Mouse (Mus musculus) embryonic stem cell, embryonic (primary cell): ENCODE data around the gene Shank2.

Source experiments
- CTCF ChIA-PET, 4 experiments: fragments of 300-600 bp in 2 of 4; fragments of 350-600 bp in 2 of 4; sonication (Branson Sonifier 250); formaldehyde crosslinking; loops; one replicate each; lab custom pipeline; 2022; ENCODE audit warnings: inconsistent platforms in 2 of 4; lab: Charles Lee
- POLR2A ChIA-PET, 4 experiments: fragments of 300-600 bp in 2 of 4; fragments of 350-600 bp in 2 of 4; sonication (Branson Sonifier 250); formaldehyde crosslinking; loops; one replicate each; lab custom pipeline; 2022; ENCODE audit warnings: antibody characterized with exemption in 4 of 4, inconsistent platforms in 1 of 4; lab: Charles Lee

The Shank2 gene

GRCm38 (mm10) chr7:144246271-144246670 lies 244.5 kb downstream of the Shank2 start:
- CTCF ChIA-PET: interaction anchor here in 3 of 4 experiments (0.6 to 1.2 kb wide), 3 partner anchors 10 to 65 kb away, joined by 3 to 5 read pairs (median 4); no protein-coding TSS in a partner anchor
- POLR2A ChIA-PET: interaction anchor here in 2 of 4 experiments (1.3 to 3.2 kb wide), 3 partner anchors 10 to 611 kb away, joined by 3 to 19 read pairs (median 8); no protein-coding TSS in a partner anchor

- ChIA-PET POLR2A (interaction anchor here in 2 of 4 experiments (0.6 to 3.5 kb wide), 6 partner anchors 9 to 40 kb away, joined by 3 to 28 read pairs (median 6); no protein-coding TSS in a partner anchor), CTCF (interaction anchor here in 2 of 4 experiments (1.0 to 1.4 kb wide), 2 partner anchors 12 to 32 kb away, joined by 3 to 4 read pairs; no protein-coding TSS in a partner anchor)
Observed at GRCm38 (mm10) chr7:144248686-144249422, 247.1 kb downstream of the Shank2 start.

- CTCF ChIA-PET: interaction anchor here in 1 of 4 experiments (1.4 kb wide), 1 partner anchor 16 kb away, joined by 4 read pairs; no protein-coding TSS in a partner anchor
- POLR2A ChIA-PET: interaction anchor here in 1 of 4 experiments (1.1 kb wide), 1 partner anchor 11 kb away, joined by 3 read pairs; no protein-coding TSS in a partner anchor
Observed at GRCm38 (mm10) chr7:144250791-144251190, 249.1 kb downstream of the Shank2 start.

- POLR2A ChIA-PET: interaction anchor here in 1 of 4 experiments (1.1 kb wide), 1 partner anchor 12 kb away, joined by 3 read pairs; no protein-coding TSS in a partner anchor
Observed at GRCm38 (mm10) chr7:144251250-144251649, 249.5 kb downstream of the Shank2 start.

GRCm38 (mm10) chr7:144254674-144255246 lies 253.0 kb downstream of the Shank2 start:
- CTCF ChIA-PET: interaction anchor here in 3 of 4 experiments (0.6 to 1.9 kb wide), 8 partner anchors 14 to 1104 kb away, joined by 3 to 10 read pairs (median 4); no protein-coding TSS in a partner anchor
- POLR2A ChIA-PET: interaction anchor here in 3 of 4 experiments (0.6 to 2.1 kb wide), 14 partner anchors 9 to 984 kb away, joined by 3 to 11 read pairs (median 4); no protein-coding TSS in a partner anchor

More at GRCm38 (mm10) chr7:144251250-144251649, 249.5 kb downstream of the Shank2 start:
- CTCF ChIA-PET: interaction anchor here in 1 of 4 experiments (1.4 to 1.6 kb wide), 2 partner anchors 16 to 34 kb away, joined by 4 to 6 read pairs; no protein-coding TSS in a partner anchor

GRCm38 (mm10) chr7:144257821-144258220 lies 256.1 kb downstream of the Shank2 start:
- CTCF ChIA-PET: interaction anchor here in 1 of 4 experiments (1.3 kb wide), 1 partner anchor 202 kb away, joined by 3 read pairs; no protein-coding TSS in a partner anchor

GRCm38 (mm10) chr7:144258332-144258731 lies 256.6 kb downstream of the Shank2 start:
- POLR2A ChIA-PET: interaction anchor here in 1 of 4 experiments (0.7 kb wide), 1 partner anchor 310 kb away, joined by 5 read pairs; no protein-coding TSS in a partner anchor
- CTCF ChIA-PET: interaction anchor here in 2 of 4 experiments (0.6 to 1.3 kb wide), 2 partner anchors 184 to 202 kb away, joined by 3 to 5 read pairs; no protein-coding TSS in a partner anchor

More at GRCm38 (mm10) chr7:144257821-144258220, 256.1 kb downstream of the Shank2 start:
- POLR2A ChIA-PET: interaction anchor here in 2 of 4 experiments (0.7 kb wide), 2 partner anchors 10 to 310 kb away, joined by 3 to 5 read pairs; no protein-coding TSS in a partner anchor

- POLR2A ChIA-PET: no interaction called here
- CTCF ChIA-PET: no interaction called here
Observed at GRCm38 (mm10) chr7:144262666-144263065, 260.9 kb downstream of the Shank2 start.

GRCm38 (mm10) chr7:144266745-144267144 lies 265.0 kb downstream of the Shank2 start:
- ChIA-PET CTCF (no interaction called here), POLR2A (no interaction called here)

GRCm38 (mm10) chr7:144268329-144268728 lies 266.6 kb downstream of the Shank2 start:
- POLR2A ChIA-PET: interaction anchor here in 1 of 4 experiments (0.6 kb wide), 1 partner anchor 255 kb away, joined by 8 read pairs; no protein-coding TSS in a partner anchor
- CTCF ChIA-PET: interaction anchor here in 1 of 4 experiments (0.6 kb wide), 1 partner anchor 513 kb away, joined by 3 read pairs; no protein-coding TSS in a partner anchor

GRCm38 (mm10) chr7:144268778-144269177 lies 267.1 kb downstream of the Shank2 start:
- ChIA-PET CTCF (interaction anchor here in 3 of 4 experiments (0.6 to 0.9 kb wide), 3 partner anchors 93 to 513 kb away, joined by 3 to 4 read pairs (median 4); no protein-coding TSS in a partner anchor), POLR2A (interaction anchor here in 1 of 4 experiments (0.6 kb wide), 1 partner anchor 13 kb away, joined by 3 read pairs; no protein-coding TSS in a partner anchor)

- POLR2A ChIA-PET: no interaction called here
Observed at GRCm38 (mm10) chr7:144271074-144271473, 269.3 kb downstream of the Shank2 start.

GRCm38 (mm10) chr7:144278703-144279102 lies 277.0 kb downstream of the Shank2 start:
- POLR2A ChIA-PET: no interaction called here
- CTCF ChIA-PET: no interaction called here

More at GRCm38 (mm10) chr7:144271074-144271473, 269.3 kb downstream of the Shank2 start:
- CTCF ChIA-PET: no interaction called here

GRCm38 (mm10) chr7:144283701-144284100 lies 282.0 kb downstream of the Shank2 start:
- CTCF ChIA-PET: interaction anchor here in 2 of 4 experiments (1.3 to 2.3 kb wide), 2 partner anchors 67 to 186 kb away, joined by 3 to 8 read pairs; no protein-coding TSS in a partner anchor
- POLR2A ChIA-PET: interaction anchor here in 2 of 4 experiments (0.7 to 1.9 kb wide), 3 partner anchors 10 to 1490 kb away, joined by 3 to 6 read pairs (median 5); no protein-coding TSS in a partner anchor

GRCm38 (mm10) chr7:144284241-144285065 lies 282.7 kb downstream of the Shank2 start:
- ChIA-PET POLR2A (interaction anchor here in 2 of 4 experiments (1.1 to 1.9 kb wide), 3 partner anchors 9 to 23 kb away, joined by 3 to 6 read pairs (median 5); no protein-coding TSS in a partner anchor), CTCF (interaction anchor here in 3 of 4 experiments (0.7 to 2.3 kb wide), 5 partner anchors 32 to 1559 kb away, joined by 3 to 13 read pairs (median 6); no protein-coding TSS in a partner anchor)

GRCm38 (mm10) chr7:144285066-144285633 lies 283.4 kb downstream of the Shank2 start:
- POLR2A ChIA-PET: interaction anchor here in 2 of 4 experiments (0.6 to 1.9 kb wide), 4 partner anchors 8 to 87 kb away, joined by 3 to 6 read pairs (median 4); no protein-coding TSS in a partner anchor
- CTCF ChIA-PET: interaction anchor here in 3 of 4 experiments (0.7 to 2.3 kb wide), 5 partner anchors 33 to 1560 kb away, joined by 3 to 13 read pairs (median 6); no protein-coding TSS in a partner anchor
